Mouse (Mus musculus) testis, adult 2 months (tissue): ENCODE measurements around the gene Ptpre. TPM values are rescaled to one million over a fixed set of nuclear protein-coding genes. Genes with fewer than 3 reads are reported as not detected.

ENCODE experiments used
- H3K27ac ChIP-seq: fragments of 200-500 bp; 2 replicates; pipeline ENCODE4 v1.5.1; 2012; ENCODE audit warnings: low read depth, low read length; ENCODE audit not compliant: control insufficient read depth, insufficient read depth
- H3K27me3 ChIP-seq: fragments of 200-500 bp; 2 replicates; pipeline ENCODE4 v1.6.1; 2012; ENCODE audit warnings: mild to moderate bottlenecking, low read length, moderate library complexity; ENCODE audit not compliant: control insufficient read depth, insufficient read depth
- H3K36me3 ChIP-seq: fragments of 200-500 bp; 2 replicates; pipeline ENCODE4 v1.6.1; 2012; ENCODE audit warnings: mild to moderate bottlenecking, low read length; ENCODE audit not compliant: control insufficient read depth, insufficient read depth
- H3K4me1 ChIP-seq: fragments of 200-500 bp; 2 replicates; pipeline ENCODE4 v1.6.1; 2012; ENCODE audit warnings: low read length; ENCODE audit not compliant: control insufficient read depth, insufficient read depth
- H3K4me3 ChIP-seq: fragments of 200-500 bp; 2 replicates; pipeline ENCODE4 v1.5.1; 2012; ENCODE audit warnings: low read depth, mild to moderate bottlenecking, low read length, moderate library complexity, mixed read lengths; ENCODE audit not compliant: control insufficient read depth
- CTCF ChIP-seq: fragments of 200-500 bp; IDR thresholded peaks from 2 replicates; pipeline ENCODE4 v1.5.1; 2012; ENCODE audit warnings: low read depth, mild to moderate bottlenecking, inconsistent platforms, low read length, moderate library complexity; ENCODE audit not compliant: control insufficient read depth, insufficient read depth, insufficient replicate concordance
- POLR2A ChIP-seq: fragments of 200-500 bp; IDR thresholded peaks from 2 replicates; pipeline ENCODE4 v1.6.1; 2012; ENCODE audit warnings: low read depth, mild to moderate bottlenecking, inconsistent platforms, low read length, moderate library complexity; ENCODE audit not compliant: control insufficient read depth
- polyA plus RNA-seq: library from polyadenylated mRNA; depleted of rRNA; stranded (reverse); fragments of >200 nt; gene quantifications from 2 replicates; pipeline ENCODE4 v1.2.3, GENCODE M21; 2012; rRNA removed

Gene Ptpre
- polyA plus RNA-seq, 1 experiment = 7.2 TPM

- TF ChIP-seq POLR2A = no peak
- no peak for TF ChIP-seq CTCF
- H3K4me1 ChIP-seq = no peaks in the 10 kb centered on the region
- H3K27ac ChIP-seq = no peak overlapping the region
- no peaks in the 10 kb centered on the region for H3K36me3 ChIP-seq
- no peak overlapping the region for H3K4me3 ChIP-seq
- H3K27me3 ChIP-seq = no peaks in the 10 kb centered on the region
Measured at GRCm38 (mm10) chr7:135723672-135724341, 186.5 kb downstream of the Ptpre start.

GRCm38 (mm10) chr7:135726707-135727106 lies 189.4 kb downstream of the Ptpre start:
- Histone ChIP-seq H3K27ac (no peak overlapping the region), H3K27me3 (no peaks in the 10 kb centered on the region), H3K4me1 (no peaks in the 10 kb centered on the region), H3K4me3 (no peak overlapping the region), H3K36me3 (no peaks in the 10 kb centered on the region)
- TF ChIP-seq POLR2A (no peak), CTCF (no peak)

DNA sequence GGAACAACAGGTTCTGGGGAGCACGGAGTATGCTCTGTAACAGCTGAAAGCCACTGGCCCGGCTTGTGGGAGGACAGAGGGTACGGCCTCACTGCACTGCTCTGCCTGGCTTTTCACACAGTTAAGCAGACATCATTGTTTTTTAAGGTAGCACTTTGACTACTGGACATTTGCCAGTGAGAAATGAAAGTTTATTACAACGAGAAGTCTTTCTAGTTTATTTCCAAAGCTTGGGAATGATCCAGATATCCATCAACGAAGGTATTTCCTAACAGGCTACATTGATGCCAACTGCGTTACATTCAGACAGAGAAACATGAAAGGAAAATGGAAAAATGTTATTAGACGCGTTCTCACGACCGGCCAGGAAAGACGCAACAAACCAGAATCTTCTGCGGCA lies 190.8 kb downstream of the Ptpre start:
- TF ChIP-seq CTCF (no peak), POLR2A (no peak)
- no peaks in the 10 kb centered on the region for H3K4me1 ChIP-seq
- no peak overlapping the region for H3K4me3 ChIP-seq
- no peaks in the 10 kb centered on the region for H3K27me3 ChIP-seq
- H3K36me3 ChIP-seq = no peaks in the 10 kb centered on the region
- no peak overlapping the region for H3K27ac ChIP-seq

- Histone ChIP-seq H3K4me1 (no peaks in the 10 kb centered on the region), H3K27ac (no peak overlapping the region), H3K27me3 (no peaks in the 10 kb centered on the region), H3K36me3 (no peaks in the 10 kb centered on the region), H3K4me3 (no peak overlapping the region)
- TF ChIP-seq POLR2A = no peak
- no peak for TF ChIP-seq CTCF
Measured at GRCm38 (mm10) chr7:135734379-135734778, 197.1 kb downstream of the Ptpre start.

GRCm38 (mm10) chr7:135734911-135735646 lies 197.8 kb downstream of the Ptpre start:
- H3K4me1 ChIP-seq = no peaks in the 10 kb centered on the region
- no peaks in the 10 kb centered on the region for H3K36me3 ChIP-seq
- no peak for TF ChIP-seq CTCF
- no peaks in the 10 kb centered on the region for H3K27me3 ChIP-seq
- no peak overlapping the region for H3K27ac ChIP-seq
- H3K4me3 ChIP-seq = no peak overlapping the region

Other genes starting within 250 kb of the Ptpre start
- 0.06 TPM in 1 of 2 replicates, not detected in the other for gene Foxi2, start 127.2 kb upstream of the Ptpre start, polyA plus RNA-seq
- not detected in 2 replicates for gene Clrn3, start 8.8 kb upstream of the Ptpre start, polyA plus RNA-seq
- gene Mki67, start 178.9 kb downstream of the Ptpre start, polyA plus RNA-seq = 2.2 and 2.9 TPM in 2 replicates